Mouse (Mus musculus): ENCODE measurements around the gene 4931422A03Rik. TPM values are rescaled to one million over a fixed set of nuclear protein-coding genes. Genes with fewer than 3 reads are reported as not detected.

4931422A03Rik gene
- polyA plus RNA-seq, 1 experiment: not detected

DNA sequence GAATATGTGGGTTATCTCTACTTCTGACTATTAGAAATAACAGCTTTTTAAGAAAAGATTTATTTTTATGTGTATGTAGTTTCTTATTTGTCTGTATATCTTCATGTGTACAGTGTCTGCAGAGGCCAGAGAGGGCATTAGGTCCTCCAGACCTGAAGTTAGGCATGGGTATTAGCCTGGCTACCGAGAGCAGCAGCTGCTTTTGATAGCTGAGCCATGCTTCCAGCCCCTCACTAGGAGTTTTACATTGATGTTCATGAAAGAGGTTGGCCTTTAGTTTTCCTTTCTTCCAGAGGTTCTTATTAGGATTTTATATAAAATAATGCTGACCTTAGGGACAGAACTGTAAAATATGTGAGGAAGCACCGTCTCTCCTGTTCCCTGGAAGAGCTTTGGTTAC is 10.1 kb upstream of the 4931422A03Rik start:
- no peaks in the 10 kb centered on the region for H3K4me1 ChIP-seq (ENCODE audit: control insufficient read depth, insufficient read depth, insufficient read length, low read length)
- TF ChIP-seq POLR2A (IDR thresholded peaks at IDR 0.05; ENCODE audit: low read depth, low read length): no peak
- TF ChIP-seq CTCF (IDR thresholded peaks at IDR 0.05; ENCODE audit: extremely low read depth, insufficient read length, insufficient replicate concordance, low read depth, low read length): no peak
- H3K4me3 ChIP-seq (ENCODE audit: low read depth, low read length): no peak overlapping the region
- H3K27me3 ChIP-seq (ENCODE audit: control insufficient read depth, insufficient read depth, low read length): no peaks in the 10 kb centered on the region
- peaks cover 24% of the 10 kb centered on the region for H3K36me3 ChIP-seq (ENCODE audit: control insufficient read depth, insufficient read depth, low read length)
- no peak overlapping the region for H3K27ac ChIP-seq (ENCODE audit: insufficient read depth, low read depth, low read length)
- WGBS: 84% methylated on average over 2 of the region's 2 CpGs

- no peaks in the 10 kb centered on the region for H3K4me1 ChIP-seq (ENCODE audit: control insufficient read depth, insufficient read depth, insufficient read length, low read length)
- 31% methylated on average over 3 of the region's 3 CpGs for WGBS
- TF ChIP-seq CTCF (IDR thresholded peaks at IDR 0.05; ENCODE audit: extremely low read depth, insufficient read length, insufficient replicate concordance, low read depth, low read length) (no peak), POLR2A (IDR thresholded peaks at IDR 0.05; ENCODE audit: low read depth, low read length) (no peak)
- no peaks in the 10 kb centered on the region for H3K27me3 ChIP-seq (ENCODE audit: control insufficient read depth, insufficient read depth, low read length)
- H3K4me3 ChIP-seq (ENCODE audit: low read depth, low read length): no peak overlapping the region
- no peak overlapping the region for H3K27ac ChIP-seq (ENCODE audit: insufficient read depth, low read depth, low read length)
- H3K36me3 ChIP-seq (ENCODE audit: control insufficient read depth, insufficient read depth, low read length): peaks cover 29% of the 10 kb centered on the region
Measured at GRCm38 (mm10) chr2:104036316-104036715, 8.2 kb upstream of the 4931422A03Rik start.

- Histone ChIP-seq H3K4me1 (ENCODE audit: control insufficient read depth, insufficient read depth, insufficient read length, low read length) (no peaks in the 10 kb centered on the region), H3K27ac (ENCODE audit: insufficient read depth, low read depth, low read length) (no peak overlapping the region), H3K4me3 (ENCODE audit: low read depth, low read length) (no peak overlapping the region), H3K36me3 (ENCODE audit: control insufficient read depth, insufficient read depth, low read length) (peaks cover 29% of the 10 kb centered on the region), H3K27me3 (ENCODE audit: control insufficient read depth, insufficient read depth, low read length) (no peaks in the 10 kb centered on the region)
- 74% methylated on average over 6 of the region's 6 CpGs for WGBS
- TF ChIP-seq POLR2A (IDR thresholded peaks at IDR 0.05; ENCODE audit: low read depth, low read length) (no peak), CTCF (IDR thresholded peaks at IDR 0.05; ENCODE audit: extremely low read depth, insufficient read length, insufficient replicate concordance, low read depth, low read length) (no peak)
Measured at GRCm38 (mm10) chr2:104035595-104035994, 7.4 kb upstream of the 4931422A03Rik start.

DNA sequence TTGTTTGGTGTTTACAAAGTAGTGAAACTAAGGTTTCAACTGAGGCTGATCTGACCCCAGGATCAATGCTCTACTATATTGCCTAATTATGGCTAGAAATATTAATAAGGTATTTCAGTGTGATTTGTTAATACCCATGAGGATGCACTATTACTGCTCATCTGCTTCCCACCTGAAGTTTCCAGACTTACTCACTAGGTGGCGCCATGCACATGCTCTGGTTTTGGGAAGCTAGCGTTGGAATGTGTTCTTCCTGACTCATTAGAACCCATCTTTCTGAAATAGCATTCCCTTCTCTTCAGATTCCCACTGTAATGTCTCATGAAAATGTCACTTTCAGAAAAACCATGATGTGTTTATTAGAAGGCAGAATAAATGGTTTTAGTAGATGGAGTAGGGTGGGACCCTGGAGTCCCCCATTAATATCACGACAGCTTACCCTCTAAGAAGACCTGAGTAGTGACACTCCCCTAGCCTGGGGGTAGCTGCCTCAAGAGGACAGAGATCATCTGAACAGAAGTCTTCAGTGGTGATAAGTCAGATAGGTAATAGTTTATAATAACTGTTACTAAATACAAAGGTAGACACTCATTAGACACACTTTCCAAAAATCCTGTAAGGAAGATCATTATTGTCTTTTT is 6.8 kb upstream of the 4931422A03Rik start:
- H3K4me3 ChIP-seq (ENCODE audit: low read depth, low read length): no peak overlapping the region
- H3K4me1 ChIP-seq (ENCODE audit: control insufficient read depth, insufficient read depth, insufficient read length, low read length): no peaks in the 10 kb centered on the region
- WGBS: 29% methylated on average over 3 of the region's 3 CpGs
- H3K36me3 ChIP-seq (ENCODE audit: control insufficient read depth, insufficient read depth, low read length): peaks cover 28% of the 10 kb centered on the region
- no peak overlapping the region for H3K27ac ChIP-seq (ENCODE audit: insufficient read depth, low read depth, low read length)
- no peak for TF ChIP-seq POLR2A (IDR thresholded peaks at IDR 0.05; ENCODE audit: low read depth, low read length)
- TF ChIP-seq CTCF (IDR thresholded peaks at IDR 0.05; ENCODE audit: extremely low read depth, insufficient read length, insufficient replicate concordance, low read depth, low read length): no peak
- no peaks in the 10 kb centered on the region for H3K27me3 ChIP-seq (ENCODE audit: control insufficient read depth, insufficient read depth, low read length)

DNA sequence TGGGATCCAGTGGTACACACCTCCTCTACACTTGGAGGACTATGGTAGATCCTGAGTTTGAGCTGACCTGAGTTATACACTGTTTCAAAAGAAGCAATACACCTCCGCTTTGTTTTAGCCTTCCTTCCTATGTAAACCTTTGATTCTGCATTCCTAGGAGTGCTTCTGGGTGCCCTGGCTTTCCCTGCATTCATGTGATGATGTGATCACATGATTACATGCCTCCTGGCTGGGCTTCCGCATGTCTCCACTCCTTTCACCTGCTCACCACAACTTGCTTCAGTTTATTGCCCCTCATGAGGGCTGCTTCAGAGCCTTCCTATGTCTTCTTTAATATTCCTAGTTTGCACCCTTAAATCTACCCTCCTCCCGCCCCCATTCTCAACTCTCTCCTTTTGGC is 3.9 kb upstream of the 4931422A03Rik start:
- Histone ChIP-seq H3K4me1 (ENCODE audit: control insufficient read depth, insufficient read depth, insufficient read length, low read length) (peaks cover 4% of the 10 kb centered on the region), H3K27ac (ENCODE audit: insufficient read depth, low read depth, low read length) (no peak overlapping the region), H3K4me3 (ENCODE audit: low read depth, low read length) (no peak overlapping the region), H3K27me3 (ENCODE audit: control insufficient read depth, insufficient read depth, low read length) (no peaks in the 10 kb centered on the region), H3K36me3 (ENCODE audit: control insufficient read depth, insufficient read depth, low read length) (peaks cover 17% of the 10 kb centered on the region)
- no peak for TF ChIP-seq POLR2A (IDR thresholded peaks at IDR 0.05; ENCODE audit: low read depth, low read length)
- no peak for TF ChIP-seq CTCF (IDR thresholded peaks at IDR 0.05; ENCODE audit: extremely low read depth, insufficient read length, insufficient replicate concordance, low read depth, low read length)
- 86% methylated on average over 3 of the region's 3 CpGs for WGBS

DNA sequence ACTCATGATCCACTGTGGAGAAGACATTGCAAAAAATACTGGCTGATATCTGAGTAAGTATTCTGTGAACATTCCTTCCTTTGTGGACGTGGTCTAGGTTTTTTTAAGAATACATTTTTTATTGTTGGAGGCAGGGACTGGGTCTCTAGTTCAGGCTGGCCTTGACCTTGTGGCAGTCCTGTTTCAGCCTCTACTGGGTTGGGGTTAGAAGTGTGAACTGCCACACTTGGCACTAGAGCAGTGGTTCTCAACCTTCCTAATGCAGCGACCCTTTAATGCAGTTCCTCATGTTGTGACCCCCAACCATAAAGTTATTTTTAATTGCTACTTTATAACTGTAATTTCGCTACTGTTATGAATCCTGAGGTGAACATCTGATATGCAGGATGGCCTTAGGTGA is 2.2 kb upstream of the 4931422A03Rik start:
- no peaks in the 10 kb centered on the region for H3K27me3 ChIP-seq (ENCODE audit: control insufficient read depth, insufficient read depth, low read length)
- TF ChIP-seq CTCF (IDR thresholded peaks at IDR 0.05; ENCODE audit: extremely low read depth, insufficient read length, insufficient replicate concordance, low read depth, low read length) (no peak), POLR2A (IDR thresholded peaks at IDR 0.05; ENCODE audit: low read depth, low read length) (no peak)
- H3K27ac ChIP-seq (ENCODE audit: insufficient read depth, low read depth, low read length): no peak overlapping the region
- WGBS: 65% methylated on average over 3 of the region's 3 CpGs
- H3K4me1 ChIP-seq (ENCODE audit: control insufficient read depth, insufficient read depth, insufficient read length, low read length): peaks cover 4% of the 10 kb centered on the region
- peaks cover 14% of the 10 kb centered on the region for H3K36me3 ChIP-seq (ENCODE audit: control insufficient read depth, insufficient read depth, low read length)
- no peak overlapping the region for H3K4me3 ChIP-seq (ENCODE audit: low read depth, low read length)

GRCm38 (mm10) chr2:104029074-104029473 is 913 bp upstream of the 4931422A03Rik start:
- 33% methylated on average over 2 of the region's 2 CpGs for WGBS
- H3K27me3 ChIP-seq (ENCODE audit: control insufficient read depth, insufficient read depth, low read length): no peaks in the 10 kb centered on the region
- peaks cover 11% of the 10 kb centered on the region for H3K36me3 ChIP-seq (ENCODE audit: control insufficient read depth, insufficient read depth, low read length)
- H3K4me1 ChIP-seq (ENCODE audit: control insufficient read depth, insufficient read depth, insufficient read length, low read length): peaks cover 4% of the 10 kb centered on the region
- H3K27ac ChIP-seq (ENCODE audit: insufficient read depth, low read depth, low read length): no peak overlapping the region
- H3K4me3 ChIP-seq (ENCODE audit: low read depth, low read length): no peak overlapping the region
- TF ChIP-seq POLR2A (IDR thresholded peaks at IDR 0.05; ENCODE audit: low read depth, low read length) (no peak), CTCF (IDR thresholded peaks at IDR 0.05; ENCODE audit: extremely low read depth, insufficient read length, insufficient replicate concordance, low read depth, low read length) (no peak)
